Mouse (Mus musculus) lung, postnatal 0 days (tissue): ENCODE results near the gene Krtap13-1. TPM values are rescaled to one million over a fixed set of nuclear protein-coding genes. Genes with fewer than 3 reads are reported as not detected.

ENCODE experiments used
- ATAC-seq: fragments of 200-750 bp; cut with Nextera tagmentation; 2 replicates; pipeline ENCODE4 v1.8.0; 2017; ENCODE audit warnings: moderate library complexity
- DNase-seq: peaks from one replicate; pipeline ENCODE4 v3.0.0-alpha.2; 2016; ENCODE audit warnings: low spot score
- H3K27ac ChIP-seq: fragments of 300-500 bp; sonication (generic); 2 replicates; pipeline ENCODE4 v1.5.1; 2014; ENCODE audit warnings: antibody characterized with exemption, mild to moderate bottlenecking, low read length, mixed read lengths
- H3K27me3 ChIP-seq: fragments of 300-500 bp; sonication (generic); replicated peaks from 2 replicates; pipeline ENCODE4 v1.6.1; 2014; ENCODE audit warnings: low read length, mixed read lengths; ENCODE audit not compliant: insufficient read depth
- H3K36me3 ChIP-seq: fragments of 300-500 bp; sonication (generic); 2 replicates; pipeline ENCODE4 v1.6.1; 2014; ENCODE audit warnings: low read length, mixed read lengths; ENCODE audit not compliant: insufficient read depth
- H3K4me1 ChIP-seq: fragments of 300-500 bp; sonication (generic); 2 replicates; pipeline ENCODE4 v1.6.1; 2014; ENCODE audit warnings: antibody characterized with exemption, low read depth, low read length, mixed read lengths; ENCODE audit not compliant: insufficient read depth
- H3K4me2 ChIP-seq: fragments of 300-500 bp; sonication (generic); replicated peaks from 2 replicates; pipeline ENCODE4 v1.6.1; 2014; ENCODE audit warnings: low read depth, mild to moderate bottlenecking, low read length, moderate library complexity, mixed read lengths
- H3K4me3 ChIP-seq: fragments of 300-500 bp; sonication (generic); 2 replicates; pipeline ENCODE4 v1.5.1; 2014; ENCODE audit warnings: low read depth, low read length
- H3K9ac ChIP-seq: fragments of 300-500 bp; sonication (generic); replicated peaks from 2 replicates; pipeline ENCODE4 v1.6.1; 2014; ENCODE audit warnings: low read depth, mild to moderate bottlenecking
- H3K9me3 ChIP-seq: fragments of 300-500 bp; sonication (generic); 2 replicates; pipeline ENCODE4 v1.6.1; 2016; ENCODE audit warnings: low read length, mixed read lengths
- CTCF ChIP-seq: IDR thresholded peaks from 2 replicates; pipeline ENCODE4 v1.5.1; 2016; ENCODE audit warnings: antibody characterized with exemption, mild to moderate bottlenecking
- EP300 ChIP-seq: IDR thresholded peaks from 2 replicates; pipeline ENCODE4 v1.6.1; 2016; ENCODE audit warnings: antibody characterized with exemption, mild to moderate bottlenecking, control low read depth
- WGBS: fragments of 180-500 bp; shearing (Covaris S2); extraction: QIAGEN DNeasy Blood & Tissue Kit; methylation state at CpG from one replicate; pipeline ENCODE4 v1.1.7; 2014; 5-methylcytosine and 5-hydroxymethylcytosine counted together
- polyA plus RNA-seq: library from polyadenylated mRNA; unstranded; fragments of >200 nt; fragmentation: Nextera tagmentation; extraction: Ambion mirVana; gene quantifications from 2 replicates; pipeline ENCODE4 v1.2.1, GENCODE M21; 2015

Gene Krtap13-1
- polyA plus RNA-seq, result not detected in 2 replicates

DNA sequence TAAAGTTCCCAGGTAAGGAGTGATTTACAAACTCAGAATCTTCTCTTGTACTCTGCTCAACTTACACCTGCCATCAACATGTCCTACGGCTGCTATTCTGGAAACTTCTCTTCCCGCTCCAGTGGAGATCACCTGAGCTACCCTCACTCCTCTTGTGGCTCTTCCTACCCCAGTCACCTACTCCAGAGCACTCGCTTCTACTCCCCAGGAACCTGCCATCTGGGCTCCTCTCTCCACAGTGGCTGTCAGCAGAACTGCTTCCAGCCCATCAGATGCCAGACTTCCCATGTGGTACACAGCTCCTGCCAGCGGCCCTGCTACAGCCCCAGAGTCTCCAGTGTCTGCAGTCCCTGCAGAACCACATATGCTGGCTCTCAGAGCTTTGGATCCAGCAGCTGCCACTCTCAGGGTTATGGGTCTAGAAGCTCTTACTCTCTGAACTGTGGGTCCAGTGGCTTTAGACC lies at the start of gene Krtap13-1:
Gene Krtap13-1, plus strand, starts transcription at position 51 of the 464 bp plus-strand sequence.
- 81% methylated on average over 4 of the region's 4 CpGs for WGBS
- no peak for ATAC-seq
- DNase-seq, result no peak

DNA sequence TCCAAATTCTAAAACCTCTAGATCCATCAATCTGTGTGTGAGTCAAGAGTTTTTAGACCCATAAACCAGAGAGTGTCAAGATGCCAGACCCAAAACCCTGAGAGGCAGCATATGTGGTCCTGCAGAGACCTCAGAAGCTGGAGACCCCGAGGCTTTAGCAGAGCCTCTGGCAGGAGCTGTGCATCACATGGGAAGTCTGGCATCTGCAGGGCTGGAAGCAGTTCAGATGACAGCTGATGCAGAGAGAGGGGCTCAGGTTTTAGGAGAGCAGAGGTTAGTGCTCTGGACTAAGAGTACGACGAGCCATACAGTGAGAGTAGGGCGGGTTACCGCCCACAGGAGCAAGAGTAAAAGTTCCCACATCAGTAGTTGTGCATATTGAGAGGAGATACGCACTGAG lies 49.6 kb upstream of the Krtap13-1 start:
- H3K27me3 ChIP-seq, result no peaks in the 10 kb centered on the region
- no peaks in the 10 kb centered on the region for H3K9me3 ChIP-seq
- H3K4me1 ChIP-seq, result no peaks in the 10 kb centered on the region
- H3K4me2 ChIP-seq, result no peak overlapping the region
- H3K36me3 ChIP-seq, result no peaks in the 10 kb centered on the region
- DNase-seq (no peak), ATAC-seq (no peak)
- TF ChIP-seq EP300, result no peak
- no peak for TF ChIP-seq CTCF
- WGBS, result 88% methylated on average over 6 of the region's 6 CpGs
- no peak overlapping the region for H3K9ac ChIP-seq
- H3K27ac ChIP-seq, result no peak overlapping the region
- no peak overlapping the region for H3K4me3 ChIP-seq

More for the DNA sequence above, at the start of gene Krtap13-1:
- Histone ChIP-seq H3K4me2 (no peak within 1 kb of the TSS), H3K27ac (no peak within 1 kb of the TSS), H3K4me3 (no peak within 1 kb of the TSS), H3K9me3 (no peaks in the 10 kb centered on the region), H3K36me3 (no peaks in the 10 kb centered on the region), H3K9ac (no peak within 1 kb of the TSS), H3K4me1 (no peaks in the 10 kb centered on the region), H3K27me3 (no peaks in the 10 kb centered on the region)
- TF ChIP-seq EP300 (no peak), CTCF (no peak)

GRCm38 (mm10) chr16:88681282-88681681 lies 47.4 kb upstream of the Krtap13-1 start:
- ATAC-seq (no peak), DNase-seq (no peak)
- Histone ChIP-seq H3K9me3 (no peaks in the 10 kb centered on the region), H3K4me2 (no peak overlapping the region), H3K36me3 (no peaks in the 10 kb centered on the region), H3K4me3 (no peak overlapping the region), H3K27ac (no peak overlapping the region), H3K9ac (no peak overlapping the region), H3K4me1 (no peaks in the 10 kb centered on the region), H3K27me3 (no peaks in the 10 kb centered on the region)
- 60% methylated on average over 2 of the region's 2 CpGs for WGBS
- TF ChIP-seq CTCF (no peak), EP300 (no peak)

GRCm38 (mm10) chr16:88696256-88696655 lies 32.4 kb upstream of the Krtap13-1 start:
- DNase-seq (no peak), ATAC-seq (no peak)
- Histone ChIP-seq H3K27me3 (no peaks in the 10 kb centered on the region), H3K4me2 (no peak overlapping the region), H3K9me3 (no peaks in the 10 kb centered on the region), H3K36me3 (no peaks in the 10 kb centered on the region), H3K4me1 (no peaks in the 10 kb centered on the region), H3K9ac (no peak overlapping the region), H3K4me3 (no peak overlapping the region), H3K27ac (no peak overlapping the region)
- no peak for TF ChIP-seq EP300
- TF ChIP-seq CTCF, result no peak
- 76% methylated on average over 4 of the region's 4 CpGs for WGBS

DNA sequence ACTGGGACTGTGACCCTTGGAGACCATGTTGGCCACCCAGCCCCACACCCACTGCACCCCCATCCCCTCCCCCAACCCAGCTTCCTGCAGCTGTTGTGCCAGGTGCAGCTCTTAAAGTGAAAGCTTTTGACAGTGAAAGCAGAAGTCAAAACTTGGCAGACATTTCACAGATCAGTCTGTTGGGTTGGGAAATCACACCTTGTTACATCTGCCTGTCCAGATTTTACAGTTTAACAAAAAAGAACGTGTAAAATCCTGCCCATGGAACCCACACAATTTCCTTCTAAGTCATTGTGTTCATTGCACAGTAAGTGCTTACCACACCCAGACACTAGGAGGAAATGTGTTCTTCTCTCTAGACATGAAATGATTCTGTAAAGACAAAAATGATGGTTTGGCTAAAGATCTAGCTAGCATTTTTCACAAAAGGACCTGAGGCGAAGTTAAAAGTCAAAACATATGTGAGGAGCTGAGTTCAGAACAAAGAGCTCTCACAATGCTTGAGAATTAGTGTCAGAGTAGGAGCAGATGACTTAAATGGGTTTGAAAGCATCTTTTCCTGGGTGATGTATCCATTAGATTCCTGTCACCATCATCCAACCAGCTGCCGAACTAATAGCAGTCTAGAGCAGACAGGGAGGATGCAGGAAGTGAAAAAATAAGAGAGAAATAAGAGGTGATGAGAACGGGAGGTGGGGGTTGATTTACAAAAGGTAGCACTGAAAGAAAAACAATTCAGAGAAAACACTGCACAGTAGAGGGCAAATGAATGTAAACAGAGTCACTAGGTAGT lies 27.4 kb upstream of the Krtap13-1 start:
- Histone ChIP-seq H3K9ac (no peak overlapping the region), H3K4me2 (no peak overlapping the region), H3K4me1 (no peaks in the 10 kb centered on the region), H3K9me3 (no peaks in the 10 kb centered on the region; the same call in 1 of the 2 replicates), H3K4me3 (no peak overlapping the region), H3K27ac (no peak overlapping the region), H3K36me3 (no peaks in the 10 kb centered on the region), H3K27me3 (no peaks in the 10 kb centered on the region)
- DNase-seq (no peak), ATAC-seq (no peak)
- no peak for TF ChIP-seq EP300
- no peak for TF ChIP-seq CTCF
- WGBS, result 43% methylated on average over 4 of the region's 4 CpGs

GRCm38 (mm10) chr16:88707496-88708012 lies 21.1 kb upstream of the Krtap13-1 start, which contains the start of gene 2310061N02Rik:
Gene 2310061N02Rik, minus strand, starts transcription at chr16:88707962.
- Histone ChIP-seq H3K9me3 (no peaks in the 10 kb centered on the region), H3K4me1 (no peaks in the 10 kb centered on the region), H3K9ac (no peak within 1 kb of the TSS), H3K27me3 (no peaks in the 10 kb centered on the region), H3K27ac (no peak within 1 kb of the TSS), H3K36me3 (no peaks in the 10 kb centered on the region), H3K4me2 (no peak within 1 kb of the TSS), H3K4me3 (no peak within 1 kb of the TSS)
- DNase-seq (no peak), ATAC-seq (no peak)
- no peak for TF ChIP-seq CTCF
- no peak for TF ChIP-seq EP300
- 78% methylated on average over 10 of the region's 10 CpGs for WGBS
